11 mouse cellular contexts compared by ENCODE assay signal in the genomic region with DNA sequence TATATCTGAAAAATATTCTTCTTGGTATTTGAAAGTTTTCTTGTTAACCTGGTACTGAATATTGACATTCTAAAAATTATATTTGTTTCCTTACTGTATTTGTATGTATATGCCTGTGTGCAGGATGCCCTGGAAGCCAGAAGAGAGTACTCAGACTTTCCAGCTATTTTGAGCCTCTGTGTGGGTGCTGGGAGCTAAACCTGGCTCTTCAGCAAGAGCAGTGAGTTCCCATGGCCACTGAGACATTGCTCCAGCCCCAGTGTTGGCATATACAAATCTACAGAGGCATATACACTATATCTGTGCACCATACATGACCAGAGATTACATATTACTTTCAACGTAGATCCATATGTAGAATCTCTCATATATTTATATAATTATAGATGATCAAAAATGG.
"Had no signal": no experiment of that assay in that cellular context is flagged by ENCODE, and none has a peak within 500 bp of the region (broad histone marks: within the 10 kb centered on the region; RNA-seq: fewer than 3 reads in every experiment).

No protein-coding gene starts in this region.

- DNase-seq: kidney, adult 11 months; kidney, adult 8-10 months; kidney, postnatal 10 days; kidney, postnatal 36 days; layer of hippocampus, postnatal 36 days; left cerebral cortex, postnatal 4 days; liver, postnatal 0 days; spleen, adult 18-20 months; thymus, adult 2 months; thymus, postnatal 14 days; thymus, postnatal 4 days had no signal
